Mouse (Mus musculus): ENCODE measurements at regions not wholly inside any gene's neighbourhood (a gene's known extent, or its start where the extent isn't known, plus 50 kb on each side); places are given as distances from the start of the nearest gene placed in this dataset.

DNA sequence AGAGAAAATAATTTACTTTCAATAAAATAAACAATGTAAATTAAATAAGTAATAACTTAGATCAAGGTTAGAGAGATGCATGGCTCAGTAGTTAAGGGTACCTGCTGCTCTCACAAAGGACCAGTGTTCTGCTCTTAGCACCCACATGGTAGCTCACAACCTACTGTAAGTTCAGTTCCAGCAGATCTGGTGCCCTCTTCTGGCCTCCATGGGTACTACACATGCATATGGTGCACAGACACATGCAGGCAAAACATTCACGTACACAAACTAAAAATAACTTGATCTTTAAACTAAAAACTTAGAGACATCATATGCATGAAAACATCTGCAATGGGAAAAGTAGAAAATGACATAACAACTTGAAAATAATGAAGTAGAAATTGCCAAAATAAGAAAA is 184.2 kb upstream of the Ank start:
- no peak overlapping the region for H3K27ac ChIP-seq (ENCODE audit: low read length)
- ATAC-seq = no peak
- H3K4me3 ChIP-seq (replicated peaks; ENCODE audit: low read length) = no peak overlapping the region
- no peak overlapping the region for H3K4me2 ChIP-seq (ENCODE audit: low read length)
- no peaks in the 10 kb centered on the region for H3K36me3 ChIP-seq (ENCODE audit: control insufficient read depth, insufficient read depth)
- no peaks in the 10 kb centered on the region for H3K4me1 ChIP-seq (replicated peaks; ENCODE audit: control insufficient read depth, insufficient read depth, low read length)
- 86% methylated on average over 1 of the region's 1 CpGs for WGBS
- peaks cover 3% of the 10 kb centered on the region; the same call in 1 of the 2 replicates for H3K9me3 ChIP-seq (ENCODE audit: control insufficient read depth, low read length)
- no peaks in the 10 kb centered on the region for H3K27me3 ChIP-seq (replicated peaks; ENCODE audit: control insufficient read depth, insufficient read depth, low read length)
- no peak overlapping the region for H3K9ac ChIP-seq (replicated peaks; ENCODE audit: low read depth, low read length)

DNA sequence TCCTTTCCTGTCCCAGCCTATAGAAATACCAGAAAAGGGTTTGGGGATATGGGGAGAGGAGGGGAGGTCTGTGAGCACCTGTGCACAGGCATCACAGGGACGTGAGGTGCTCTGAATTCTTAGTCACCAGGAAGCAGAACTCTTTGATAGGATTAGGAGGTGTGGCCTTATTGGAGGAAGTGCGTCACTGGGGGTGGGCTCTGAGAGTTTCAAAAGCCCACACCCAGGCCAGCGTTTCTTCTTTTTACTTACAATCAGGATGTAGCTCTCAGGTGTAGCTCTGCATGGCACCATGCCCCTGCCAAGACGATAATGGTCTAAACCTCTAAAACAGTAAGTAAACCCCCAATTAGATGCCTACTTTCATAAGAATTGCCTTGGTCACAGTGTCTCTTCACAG is 162.6 kb upstream of the Ank start:
- no peaks in the 10 kb centered on the region for H3K36me3 ChIP-seq (ENCODE audit: control insufficient read depth, insufficient read depth)
- H3K27me3 ChIP-seq (replicated peaks; ENCODE audit: control insufficient read depth, insufficient read depth, low read length) = no peaks in the 10 kb centered on the region
- H3K27ac ChIP-seq (ENCODE audit: low read length) = no peak overlapping the region
- 79% methylated on average over 4 of the region's 4 CpGs for WGBS
- H3K4me1 ChIP-seq (replicated peaks; ENCODE audit: control insufficient read depth, insufficient read depth, low read length) = no peaks in the 10 kb centered on the region
- H3K4me3 ChIP-seq (replicated peaks; ENCODE audit: low read length) = no peak overlapping the region
- no peak overlapping the region for H3K4me2 ChIP-seq (ENCODE audit: low read length)
- no peak for ATAC-seq
- H3K9me3 ChIP-seq (ENCODE audit: control insufficient read depth, low read length) = no peaks in the 10 kb centered on the region
- no peak overlapping the region for H3K9ac ChIP-seq (replicated peaks; ENCODE audit: low read depth, low read length)

DNA sequence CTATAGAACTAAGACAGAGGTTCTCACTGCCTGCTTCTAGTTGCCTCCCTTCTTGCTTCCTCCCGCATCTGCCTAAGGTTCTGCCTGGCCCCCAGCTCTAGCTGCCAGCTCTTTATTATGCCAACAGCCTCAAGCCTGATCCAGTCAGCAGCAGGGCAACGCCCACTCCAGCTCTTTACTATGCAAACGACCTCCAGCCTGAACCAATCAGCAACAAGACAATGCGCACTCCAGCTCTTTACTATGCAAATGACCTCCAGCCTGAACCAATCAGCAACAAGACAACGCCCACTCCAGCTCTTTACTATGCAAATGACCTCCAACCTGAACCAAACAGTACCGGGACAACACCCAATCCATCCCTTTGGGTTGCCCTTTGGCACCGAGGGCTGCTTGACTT is 162.2 kb upstream of the Ank start:
- no peak overlapping the region for H3K9ac ChIP-seq (replicated peaks; ENCODE audit: low read depth, low read length)
- no peak overlapping the region for H3K27ac ChIP-seq (ENCODE audit: low read length)
- H3K27me3 ChIP-seq (replicated peaks; ENCODE audit: control insufficient read depth, insufficient read depth, low read length) = no peaks in the 10 kb centered on the region
- H3K4me1 ChIP-seq (replicated peaks; ENCODE audit: control insufficient read depth, insufficient read depth, low read length) = no peaks in the 10 kb centered on the region
- H3K4me2 ChIP-seq (ENCODE audit: low read length) = no peak overlapping the region
- WGBS = 62% methylated on average over 7 of the region's 7 CpGs
- H3K4me3 ChIP-seq (replicated peaks; ENCODE audit: low read length) = no peak overlapping the region
- peak; percentile 58 for ATAC-seq
- H3K36me3 ChIP-seq (ENCODE audit: control insufficient read depth, insufficient read depth) = no peaks in the 10 kb centered on the region
- H3K9me3 ChIP-seq (ENCODE audit: control insufficient read depth, low read length) = no peaks in the 10 kb centered on the region

DNA sequence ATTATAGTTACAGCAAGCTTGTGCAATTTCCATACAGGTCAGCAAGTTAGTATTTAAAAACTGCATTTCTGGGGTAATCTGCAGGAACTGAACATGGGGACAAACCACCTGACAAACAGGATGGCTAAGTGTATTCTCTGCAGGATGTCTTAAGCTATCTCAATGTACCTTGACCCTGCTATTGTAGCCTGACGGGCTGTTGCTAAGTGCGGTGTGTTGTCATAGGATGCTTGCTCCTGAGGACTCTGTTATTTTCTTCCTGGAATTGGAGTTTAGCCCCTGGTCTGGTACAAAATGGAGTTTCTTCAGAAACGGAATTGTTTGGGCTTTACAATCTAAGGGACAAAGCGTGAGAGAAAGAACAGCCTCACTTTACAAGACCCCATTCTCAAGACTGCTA is 161.4 kb upstream of the Ank start:
- Histone ChIP-seq H3K27ac (ENCODE audit: low read length) (no peak overlapping the region), H3K4me3 (replicated peaks; ENCODE audit: low read length) (no peak overlapping the region), H3K36me3 (ENCODE audit: control insufficient read depth, insufficient read depth) (no peaks in the 10 kb centered on the region), H3K27me3 (replicated peaks; ENCODE audit: control insufficient read depth, insufficient read depth, low read length) (no peaks in the 10 kb centered on the region), H3K9me3 (ENCODE audit: control insufficient read depth, low read length) (no peaks in the 10 kb centered on the region), H3K4me2 (ENCODE audit: low read length) (no peak overlapping the region), H3K9ac (replicated peaks; ENCODE audit: low read depth, low read length) (no peak overlapping the region), H3K4me1 (replicated peaks; ENCODE audit: control insufficient read depth, insufficient read depth, low read length) (no peaks in the 10 kb centered on the region)
- WGBS = 87% methylated on average over 4 of the region's 4 CpGs
- no peak for ATAC-seq

DNA sequence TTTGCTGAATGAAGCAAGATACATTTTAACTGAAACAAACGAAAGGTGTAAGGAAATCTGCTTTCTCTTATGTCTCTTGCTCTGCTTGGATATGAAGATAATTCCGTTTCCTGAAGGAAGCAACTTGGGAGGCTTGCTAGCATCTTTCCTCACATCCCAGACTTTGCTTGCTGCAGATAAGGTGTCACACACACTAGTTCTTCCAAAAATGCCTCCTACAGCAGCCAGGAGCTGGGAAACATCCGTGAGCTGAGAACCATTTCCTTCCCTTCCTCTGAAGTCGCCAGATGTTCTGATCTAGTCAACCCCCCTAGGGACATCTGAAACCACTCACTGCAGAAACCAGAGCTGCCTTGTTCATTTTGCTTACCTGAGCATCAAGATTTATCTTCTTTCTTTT is 157.8 kb upstream of the Ank start:
- 89% methylated on average over 4 of the region's 4 CpGs for WGBS
- Histone ChIP-seq H3K9me3 (ENCODE audit: control insufficient read depth, low read length) (no peaks in the 10 kb centered on the region), H3K4me1 (replicated peaks; ENCODE audit: control insufficient read depth, insufficient read depth, low read length) (no peaks in the 10 kb centered on the region), H3K36me3 (ENCODE audit: control insufficient read depth, insufficient read depth) (no peaks in the 10 kb centered on the region), H3K4me2 (ENCODE audit: low read length) (no peak overlapping the region), H3K27me3 (replicated peaks; ENCODE audit: control insufficient read depth, insufficient read depth, low read length) (no peaks in the 10 kb centered on the region), H3K4me3 (replicated peaks; ENCODE audit: low read length) (no peak overlapping the region), H3K27ac (ENCODE audit: low read length) (no peak overlapping the region), H3K9ac (replicated peaks; ENCODE audit: low read depth, low read length) (no peak overlapping the region)
- no peak for ATAC-seq

DNA sequence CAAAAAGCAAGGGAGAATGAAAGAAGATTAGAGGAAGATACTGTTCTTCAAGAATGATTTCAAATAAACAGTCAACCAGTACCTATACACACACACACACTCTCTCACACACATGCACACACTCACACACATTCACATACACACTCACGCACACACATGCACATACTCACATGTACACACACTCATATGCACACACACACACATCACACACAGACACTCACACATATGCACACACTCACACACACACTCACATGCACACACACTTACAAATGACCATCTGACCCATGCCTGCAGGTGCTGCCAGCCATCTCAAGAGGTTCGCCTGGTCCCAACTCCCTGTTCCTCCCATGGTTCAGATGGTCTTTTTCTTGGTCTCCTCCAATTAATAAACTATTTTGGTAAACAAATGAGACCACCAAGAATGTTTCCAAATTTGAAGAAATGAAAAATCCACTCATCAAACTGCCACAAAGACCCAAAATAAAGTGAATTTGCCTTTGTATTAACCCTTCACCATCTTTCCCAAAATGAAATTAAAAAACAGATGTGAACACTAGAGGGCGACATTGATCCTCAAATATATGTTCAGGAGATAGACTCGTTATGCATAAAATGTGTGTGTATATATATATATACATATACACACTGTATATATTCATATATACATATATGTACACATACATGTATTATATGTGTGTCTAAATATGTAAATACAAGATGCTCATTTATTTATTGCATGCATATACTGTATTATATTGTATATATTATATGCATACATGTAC is 150.3 kb upstream of the Ank start:
- 50% methylated on average over 4 of the region's 4 CpGs for WGBS

DNA sequence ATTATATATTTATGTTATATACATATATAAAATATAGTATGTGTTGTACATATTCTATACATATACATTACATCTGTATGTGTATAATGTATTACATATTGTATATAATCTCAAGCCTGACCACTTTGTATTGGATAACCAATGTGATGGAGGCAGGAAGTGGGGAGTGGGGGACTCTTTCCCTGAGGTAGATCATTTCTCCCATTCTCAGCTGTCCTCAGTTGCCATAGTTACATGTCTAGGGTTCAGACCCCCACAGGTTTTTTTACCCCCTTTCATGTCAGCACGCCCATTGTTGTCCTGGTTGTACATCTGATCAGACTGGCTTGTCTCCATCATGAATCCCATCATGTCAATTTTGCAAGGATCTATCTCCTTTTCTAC is 149.7 kb upstream of the Ank start:
- Histone ChIP-seq H3K4me2 (ENCODE audit: low read length) (no peak overlapping the region), H3K27me3 (replicated peaks; ENCODE audit: control insufficient read depth, insufficient read depth, low read length) (no peaks in the 10 kb centered on the region), H3K4me3 (replicated peaks; ENCODE audit: low read length) (no peak overlapping the region), H3K9me3 (ENCODE audit: control insufficient read depth, low read length) (no peaks in the 10 kb centered on the region), H3K4me1 (replicated peaks; ENCODE audit: control insufficient read depth, insufficient read depth, low read length) (no peaks in the 10 kb centered on the region), H3K9ac (replicated peaks; ENCODE audit: low read depth, low read length) (no peak overlapping the region), H3K27ac (ENCODE audit: low read length) (no peak overlapping the region), H3K36me3 (ENCODE audit: control insufficient read depth, insufficient read depth) (no peaks in the 10 kb centered on the region)
- 72% methylated on average over 1 of the region's 1 CpGs for WGBS
- no peak for ATAC-seq

More for the DNA sequence above, 150.3 kb upstream of the Ank start:
- no peaks in the 10 kb centered on the region for H3K4me1 ChIP-seq (replicated peaks; ENCODE audit: control insufficient read depth, insufficient read depth, low read length)
- no peaks in the 10 kb centered on the region for H3K36me3 ChIP-seq (ENCODE audit: control insufficient read depth, insufficient read depth)
- peak; percentile 63 for ATAC-seq
- no peak overlapping the region for H3K4me2 ChIP-seq (ENCODE audit: low read length)
- no peaks in the 10 kb centered on the region for H3K9me3 ChIP-seq (ENCODE audit: control insufficient read depth, low read length)
- H3K4me3 ChIP-seq (replicated peaks; ENCODE audit: low read length) = no peak overlapping the region
- no peak overlapping the region for H3K9ac ChIP-seq (replicated peaks; ENCODE audit: low read depth, low read length)
- no peak overlapping the region for H3K27ac ChIP-seq (ENCODE audit: low read length)
- no peaks in the 10 kb centered on the region for H3K27me3 ChIP-seq (replicated peaks; ENCODE audit: control insufficient read depth, insufficient read depth, low read length)

DNA sequence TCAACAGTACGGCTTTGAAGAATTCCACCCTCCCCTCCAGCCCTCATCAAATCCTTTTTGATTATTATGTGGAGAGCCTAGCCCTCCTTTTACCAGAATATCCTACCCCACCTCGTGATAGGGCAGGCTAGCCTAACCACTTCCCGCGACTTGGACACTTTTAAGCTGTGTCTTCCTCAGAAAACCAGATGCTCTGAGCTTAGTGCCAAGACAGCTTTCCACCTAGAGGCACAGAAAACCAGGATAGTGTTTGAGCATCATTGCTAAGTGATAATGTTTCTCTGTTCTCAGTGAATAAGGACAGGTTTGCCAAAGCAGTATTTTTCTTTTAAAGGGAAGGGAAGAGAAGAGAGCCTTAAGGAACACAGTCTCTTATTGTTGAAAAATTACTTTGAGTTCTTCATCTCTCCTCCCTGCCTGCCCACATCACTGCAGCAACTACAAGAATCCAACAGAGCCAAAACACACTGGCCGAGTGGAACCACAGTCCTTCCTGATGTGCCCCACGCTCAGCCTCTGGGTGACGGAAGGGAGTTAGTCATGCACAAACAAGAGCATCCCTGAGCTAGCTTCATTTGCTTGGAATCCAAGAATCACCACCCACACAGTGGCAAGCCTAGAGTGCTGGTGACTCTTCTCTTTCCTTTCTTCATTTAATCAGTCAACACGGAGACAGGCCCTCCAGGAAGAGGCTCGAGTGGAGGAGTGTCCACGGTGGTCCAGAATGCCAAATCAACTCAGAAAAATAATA is 144.4 kb upstream of the Ank start:
- no peaks in the 10 kb centered on the region for H3K36me3 ChIP-seq (ENCODE audit: control insufficient read depth, insufficient read depth)
- no peak overlapping the region for H3K4me3 ChIP-seq (replicated peaks; ENCODE audit: low read length)
- no peak overlapping the region for H3K4me2 ChIP-seq (ENCODE audit: low read length)
- H3K9ac ChIP-seq (replicated peaks; ENCODE audit: low read depth, low read length) = no peak overlapping the region
- no peak overlapping the region for H3K27ac ChIP-seq (ENCODE audit: low read length)
- ATAC-seq = no peak
- H3K9me3 ChIP-seq (ENCODE audit: control insufficient read depth, low read length) = no peaks in the 10 kb centered on the region
- H3K27me3 ChIP-seq (replicated peaks; ENCODE audit: control insufficient read depth, insufficient read depth, low read length) = no peaks in the 10 kb centered on the region
- H3K4me1 ChIP-seq (replicated peaks; ENCODE audit: control insufficient read depth, insufficient read depth, low read length) = peaks cover 7% of the 10 kb centered on the region
- WGBS = 81% methylated on average over 10 of the region's 10 CpGs

DNA sequence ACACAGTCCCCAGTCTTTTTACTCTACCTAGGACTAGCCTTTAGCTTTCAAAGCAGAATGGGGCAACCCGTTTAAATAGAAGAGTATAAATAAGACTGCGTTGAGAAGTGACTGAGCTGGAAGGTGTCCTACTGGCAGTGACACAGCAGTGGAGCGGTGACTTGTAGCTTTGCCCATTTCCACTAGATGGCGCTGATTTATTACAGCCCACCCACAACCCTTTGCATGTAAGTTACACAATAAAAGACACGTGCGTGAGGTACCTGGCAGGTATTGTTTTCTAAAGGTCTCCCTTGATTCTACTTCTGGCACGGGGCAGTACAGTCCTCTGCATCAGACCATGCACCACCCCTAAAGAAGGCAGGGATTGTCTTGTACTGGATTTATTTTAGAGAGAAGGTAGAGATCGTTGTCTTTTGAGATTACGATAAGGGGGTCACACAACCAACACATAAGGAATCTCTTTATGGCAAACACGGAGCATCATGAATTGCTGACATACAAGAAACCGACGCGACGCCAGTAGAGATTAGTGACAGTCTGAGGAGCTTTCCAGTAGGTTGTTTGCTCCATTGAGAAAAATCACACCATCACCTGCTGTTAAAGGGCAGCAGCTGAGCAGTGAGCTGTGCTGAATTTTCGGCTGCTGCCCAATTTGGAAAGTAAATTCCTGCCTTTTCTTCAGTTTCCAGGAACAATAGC is 140.5 kb upstream of the Ank start:
- Histone ChIP-seq H3K9ac (replicated peaks; ENCODE audit: low read depth, low read length) (no peak overlapping the region), H3K4me3 (replicated peaks; ENCODE audit: low read length) (no peak overlapping the region), H3K27ac (ENCODE audit: low read length) (no peak overlapping the region), H3K4me1 (replicated peaks; ENCODE audit: control insufficient read depth, insufficient read depth, low read length) (peaks cover 7% of the 10 kb centered on the region), H3K27me3 (replicated peaks; ENCODE audit: control insufficient read depth, insufficient read depth, low read length) (no peaks in the 10 kb centered on the region), H3K36me3 (ENCODE audit: control insufficient read depth, insufficient read depth) (no peaks in the 10 kb centered on the region), H3K4me2 (ENCODE audit: low read length) (peak overlapping the region; percentile 32), H3K9me3 (ENCODE audit: control insufficient read depth, low read length) (no peaks in the 10 kb centered on the region)
- ATAC-seq = peak; percentile 91
- 19% methylated on average over 15 of the region's 15 CpGs for WGBS

Data from forebrain, embryonic 16.5 days (tissue).